Mouse (Mus musculus) CH12F3 (cell line): ENCODE measurements around the gene Cpne7.

Experiments used
- in situ Hi-C: fragments of 300-500 bp; cut with MboI; formaldehyde crosslinking; loops from 2 replicates; pipeline ENCODE4 v1.14.3; 2020; ENCODE audit warnings: low sequenced_read_pairs

The Cpne7 gene

DNA sequence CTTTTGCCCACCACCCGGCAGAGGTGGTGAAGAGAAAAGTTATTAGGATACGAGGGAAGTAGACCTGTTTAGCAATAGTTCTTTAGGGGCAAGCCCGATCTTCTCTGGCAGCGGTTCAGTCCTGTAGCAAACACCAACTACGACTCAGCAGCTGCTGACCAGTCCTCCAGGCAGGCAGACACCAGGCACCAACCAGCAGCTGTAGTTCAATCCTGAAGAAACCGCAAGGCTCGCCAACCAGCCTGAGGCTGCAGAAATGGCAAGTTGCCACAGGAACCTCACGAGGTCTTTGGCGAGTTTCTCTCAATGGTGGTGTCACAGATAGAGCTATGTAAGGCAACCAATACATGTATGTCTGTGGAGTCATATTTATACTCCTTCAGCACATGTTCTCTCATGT is 4.3 kb upstream of the Cpne7 start:
- in situ Hi-C loops = no loop called here

DNA sequence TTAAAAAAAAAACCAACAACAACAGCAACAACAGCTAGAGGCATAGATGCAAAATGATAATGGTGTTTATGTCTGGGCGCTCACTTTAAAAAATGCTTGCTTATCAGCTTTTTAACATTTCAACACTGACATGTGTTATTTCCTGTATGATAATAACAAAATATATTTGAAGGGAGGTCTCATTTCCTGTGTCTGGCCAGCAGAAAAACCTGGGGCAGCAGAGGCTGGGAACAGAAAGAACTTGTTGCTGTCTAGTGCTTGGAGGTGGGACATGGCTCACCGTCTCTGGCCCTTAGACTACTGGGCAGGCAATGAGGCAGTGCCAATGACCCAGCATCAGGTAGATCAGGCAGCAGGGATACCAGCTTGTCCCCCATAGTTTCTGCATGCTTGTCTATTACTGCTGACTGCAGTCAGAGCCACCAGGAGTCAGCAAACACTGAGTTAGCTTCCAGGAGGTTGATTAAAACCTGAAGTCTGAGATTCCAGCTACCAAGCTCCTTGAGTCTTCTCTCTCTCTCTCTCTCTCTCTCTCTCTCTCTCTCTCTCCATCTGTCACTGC is 3.2 kb upstream of the Cpne7 start:
- in situ Hi-C loops = no loop called here

DNA sequence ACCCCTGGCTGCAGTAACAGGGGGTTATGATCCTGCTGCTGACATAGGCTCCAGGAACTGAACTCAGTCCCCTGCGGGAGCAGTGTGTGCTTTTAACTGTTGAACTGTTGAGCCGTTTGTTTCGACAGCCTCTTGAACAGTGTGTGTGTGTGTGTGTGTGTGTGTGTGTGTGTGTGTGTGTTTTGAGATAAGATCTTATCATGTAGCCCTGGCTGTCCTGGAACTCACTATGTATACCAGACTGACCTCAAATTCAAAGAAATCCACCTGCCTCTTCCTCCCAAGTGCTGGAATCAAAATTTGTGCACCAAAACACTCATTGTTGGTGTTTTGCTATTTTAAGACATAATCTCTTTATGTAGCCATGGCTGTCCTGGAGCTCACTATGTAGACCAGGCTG is 2.5 kb upstream of the Cpne7 start:
- in situ Hi-C loops = no loop called here

DNA sequence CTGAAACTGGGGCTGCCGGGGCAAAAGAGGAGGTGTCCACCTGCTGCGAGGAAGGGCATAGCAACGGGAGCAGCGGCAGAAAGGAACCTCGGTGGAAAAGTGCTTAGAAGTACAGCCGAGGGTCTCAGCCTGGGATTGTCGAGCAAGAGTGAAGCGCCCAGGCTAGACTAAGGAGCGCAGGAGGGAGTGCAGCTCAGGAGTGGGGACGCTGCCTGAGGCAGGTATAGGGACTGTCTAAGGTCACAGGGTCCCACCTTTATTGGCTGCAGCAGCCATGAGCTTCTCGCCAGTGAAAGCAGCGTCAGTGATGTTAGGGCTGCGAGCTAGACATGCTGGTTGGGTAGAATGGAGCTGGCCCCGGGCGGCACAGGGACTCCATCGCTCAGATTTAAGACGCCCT is 570 bp downstream of the Cpne7 start:
- in situ Hi-C loops = no loop called here

DNA sequence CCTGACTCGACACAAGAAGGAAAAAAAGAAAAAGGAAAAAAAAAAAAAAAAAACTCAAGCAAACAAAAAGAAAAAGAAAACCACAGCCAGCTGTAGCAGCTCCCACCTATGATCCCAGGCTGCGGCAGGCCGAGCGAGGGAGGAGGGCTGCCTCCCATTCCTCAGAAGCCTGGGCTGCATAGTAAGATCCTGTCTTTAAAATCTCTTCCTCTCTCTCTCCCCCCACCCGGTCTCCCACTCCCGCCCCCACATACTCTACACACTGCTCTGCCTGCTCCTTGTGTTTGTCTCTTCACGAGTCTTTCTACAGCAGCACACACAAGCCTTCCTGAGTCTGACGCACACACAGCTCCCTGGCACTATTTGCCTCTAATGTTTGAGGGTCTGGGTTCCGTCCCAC is 4.9 kb downstream of the Cpne7 start:
- in situ Hi-C loops = no loop called here

DNA sequence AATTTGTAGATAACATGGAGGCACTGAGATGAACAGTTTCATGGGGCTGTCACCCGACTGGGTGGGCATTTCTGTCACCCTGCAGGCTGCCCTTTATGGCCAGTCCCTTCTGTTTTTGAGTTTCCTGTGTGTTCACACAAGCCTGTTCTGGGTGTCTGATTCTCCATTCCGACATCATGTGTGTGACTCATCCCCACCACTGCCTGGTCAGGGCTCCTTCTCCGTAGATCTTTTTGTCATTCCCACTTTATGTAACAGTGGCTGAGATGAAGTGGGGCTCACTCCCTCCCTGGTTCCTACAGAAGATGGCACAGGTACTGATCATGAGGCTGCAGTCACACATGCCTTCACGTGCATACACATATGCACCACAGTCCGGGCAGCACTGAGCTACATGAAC is 5.5 kb downstream of the Cpne7 start:
- in situ Hi-C loops = no loop called here

DNA sequence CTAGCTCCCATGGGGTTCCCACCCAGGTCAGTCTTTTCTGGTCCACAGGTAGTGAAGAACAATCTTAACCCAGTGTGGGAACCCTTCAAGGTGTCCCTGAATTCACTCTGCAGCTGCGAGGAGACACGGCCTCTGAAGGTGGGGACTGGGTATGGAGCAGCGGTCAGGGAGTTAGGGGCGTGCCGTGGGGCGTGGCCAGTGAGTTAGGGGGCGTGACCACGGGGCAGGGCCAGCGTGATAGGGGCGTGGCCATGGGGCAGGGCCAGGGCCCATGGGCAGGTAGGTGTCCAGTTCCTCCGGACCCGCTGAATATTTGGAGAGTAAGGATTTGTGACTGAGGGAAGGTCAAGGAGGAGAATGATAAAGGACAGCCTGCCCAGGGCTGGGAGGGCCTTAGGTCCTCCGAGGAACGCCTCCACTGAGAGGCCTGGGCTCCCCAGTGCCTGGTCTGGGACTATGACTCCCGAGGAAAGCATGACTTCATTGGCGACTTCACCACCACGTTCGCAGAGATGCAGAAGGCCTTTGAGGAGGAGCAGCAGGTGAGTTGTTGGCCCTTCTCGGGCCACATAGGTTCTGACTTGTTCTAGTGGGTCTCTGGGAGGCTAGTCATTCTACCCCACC is 9.1 kb downstream of the Cpne7 start:
- in situ Hi-C loops = no loop called here

DNA sequence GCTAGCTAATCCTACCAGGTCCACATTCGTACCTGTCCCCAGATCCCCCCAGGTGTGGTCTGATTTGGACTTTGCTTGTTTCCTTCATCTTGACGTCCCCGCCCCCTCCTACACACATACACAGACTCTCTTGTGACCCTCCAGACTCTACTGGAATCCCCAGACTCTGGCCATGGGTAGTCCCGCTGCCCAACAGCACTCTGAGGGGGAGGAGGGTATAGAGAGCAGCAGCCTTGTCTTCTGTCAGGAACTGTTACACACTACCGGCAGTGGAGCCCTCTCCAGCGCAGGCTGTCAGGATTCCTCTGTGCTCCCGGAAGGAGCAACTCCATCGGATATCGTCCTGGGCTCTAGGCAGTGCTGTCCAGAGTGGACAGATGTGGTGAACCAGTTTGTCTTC is 13.9 kb downstream of the Cpne7 start:
- in situ Hi-C loops = loop anchor here (10.0 kb wide), 1 partner anchor 64 kb away; no protein-coding TSS in a partner anchor

DNA sequence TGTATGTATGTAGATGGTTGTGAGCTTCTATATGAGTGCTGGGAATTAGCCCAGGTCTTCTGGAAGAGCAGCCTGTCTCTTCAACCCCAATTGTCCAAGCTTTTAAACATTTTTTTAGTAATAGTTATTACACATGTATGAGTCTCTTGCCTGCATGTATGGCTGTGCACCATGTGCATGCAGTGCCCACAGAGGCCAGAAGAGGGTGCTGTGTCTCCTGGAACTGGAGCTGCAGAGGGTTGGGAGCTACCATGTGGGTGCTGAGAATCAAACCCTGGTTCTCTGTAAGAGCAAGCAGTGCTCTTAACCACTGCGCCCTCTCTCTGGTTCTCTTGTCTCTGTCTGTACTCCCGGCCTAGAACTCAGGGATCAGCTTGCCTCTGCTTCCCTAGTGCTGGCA is 15.8 kb downstream of the Cpne7 start:
- in situ Hi-C loops = loop anchor here (10.0 kb wide), 1 partner anchor 62 kb away; no protein-coding TSS in a partner anchor

DNA sequence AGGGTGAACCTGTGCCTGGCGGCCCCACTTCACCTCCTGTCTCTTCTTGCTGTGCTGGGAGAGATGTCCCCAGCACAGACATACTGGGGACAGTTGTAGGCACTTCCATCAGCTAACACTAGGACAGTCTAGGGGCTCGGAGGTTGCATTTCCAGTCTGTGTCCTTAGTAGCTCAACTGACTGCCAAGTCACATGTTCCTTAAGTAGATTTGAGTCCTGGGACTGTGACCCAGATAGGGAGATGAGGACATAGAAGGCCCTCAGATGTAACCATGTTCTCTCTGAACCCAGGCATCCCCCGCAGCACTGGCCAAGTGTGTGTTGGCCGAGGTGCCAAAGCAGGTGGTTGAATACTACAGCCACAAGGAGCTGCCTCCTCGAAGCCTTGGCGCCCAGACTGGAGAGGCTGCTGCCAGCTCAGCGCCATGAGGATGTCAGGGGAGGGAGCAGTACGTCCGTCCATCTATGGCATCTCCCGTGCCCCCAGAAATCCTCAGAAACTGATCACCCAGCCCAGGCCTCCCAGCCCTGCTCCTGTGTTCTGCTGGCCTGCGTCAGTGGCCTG is 17.1 kb downstream of the Cpne7 start:
- in situ Hi-C loops = loop anchor here (10.0 kb wide), 1 partner anchor 61 kb away; no protein-coding TSS in a partner anchor

DNA sequence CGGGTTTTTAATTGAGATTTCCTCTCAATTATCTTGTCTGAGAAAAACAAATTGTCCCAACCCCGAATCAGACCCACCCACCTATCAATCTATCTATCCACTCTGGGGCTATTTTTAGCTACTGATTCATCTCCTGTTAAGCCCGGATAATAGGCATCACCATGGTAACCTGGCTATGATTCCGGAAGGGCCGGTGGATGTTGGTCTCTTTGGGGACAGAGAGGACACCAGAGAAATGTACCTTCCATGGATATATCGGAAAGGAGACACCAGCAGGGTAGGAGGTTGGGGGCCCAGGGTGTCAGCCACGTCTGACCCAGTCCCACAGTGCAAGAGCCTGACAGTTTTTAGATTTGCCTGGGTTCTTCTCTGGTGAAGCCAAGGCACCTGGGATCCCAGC is 18.2 kb downstream of the Cpne7 start:
- in situ Hi-C loops = loop anchor here (10.0 kb wide), 1 partner anchor 59 kb away; no protein-coding TSS in a partner anchor

DNA sequence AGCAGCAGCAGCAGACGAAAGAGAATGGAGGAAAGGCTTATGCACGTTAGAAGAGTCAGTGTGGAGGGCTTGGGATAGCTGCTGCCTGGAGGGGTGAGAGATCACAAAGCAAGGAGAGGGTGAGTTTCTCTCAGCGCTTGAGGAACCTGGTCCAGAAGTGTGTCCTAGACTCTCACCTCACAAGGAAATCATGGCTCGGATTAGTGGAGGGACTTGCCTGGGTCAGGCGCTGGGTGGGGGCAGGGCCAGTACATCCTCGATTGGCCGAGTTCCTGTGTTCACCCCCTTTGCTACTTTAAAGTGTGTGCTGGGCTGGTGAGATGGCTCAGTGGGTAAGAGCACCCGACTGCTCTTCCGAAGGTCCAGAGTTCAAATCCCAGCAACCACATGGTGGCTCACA is 18.6 kb downstream of the Cpne7 start:
- in situ Hi-C loops = loop anchor here (10.0 kb wide), 1 partner anchor 59 kb away; no protein-coding TSS in a partner anchor

DNA sequence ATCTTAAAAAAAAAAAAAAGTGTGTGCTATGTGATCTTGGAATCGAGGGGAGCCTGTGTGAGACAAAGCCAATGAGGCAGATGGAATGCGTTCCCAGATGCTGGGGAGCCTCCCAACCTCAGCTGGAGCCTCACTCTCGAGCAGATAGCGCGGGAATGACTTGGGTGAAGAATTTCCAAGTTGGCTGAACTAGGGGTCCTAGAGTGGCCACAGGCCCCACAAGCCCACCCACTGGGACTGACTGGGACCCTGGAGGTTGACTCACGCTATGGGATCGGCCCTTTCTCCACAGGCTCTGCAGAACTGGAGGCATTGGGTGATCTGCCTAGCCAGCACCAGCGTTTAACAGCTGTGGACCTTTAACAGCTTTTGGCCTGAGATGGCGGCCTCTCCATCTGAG is 19.1 kb downstream of the Cpne7 start:
- in situ Hi-C loops = loop anchor here (10.0 kb wide), 1 partner anchor 59 kb away; no protein-coding TSS in a partner anchor

DNA sequence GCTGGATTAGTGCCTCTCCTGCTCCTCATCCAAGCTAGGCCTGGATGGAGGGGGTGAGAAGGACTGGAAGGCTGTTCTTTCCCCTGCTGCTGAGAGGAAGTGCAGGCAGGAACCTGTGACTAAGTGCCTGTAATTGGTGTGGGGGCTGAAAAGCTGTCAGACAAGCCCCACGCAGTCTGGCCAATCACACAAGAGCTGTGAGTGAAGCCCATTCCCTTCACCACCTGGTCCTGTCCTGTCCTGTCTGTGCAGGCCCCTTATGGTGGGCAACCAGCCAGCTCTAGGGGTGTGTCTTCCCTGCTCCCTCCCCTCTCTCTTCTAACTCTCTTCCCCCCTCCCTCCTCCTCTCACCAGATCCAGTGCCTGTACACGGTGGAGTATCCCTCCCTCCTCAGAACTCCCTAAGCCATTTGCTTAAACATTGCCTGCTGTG is 20.5 kb downstream of the Cpne7 start:
- in situ Hi-C loops = loop anchor here (10.0 kb wide), 1 partner anchor 57 kb away; no protein-coding TSS in a partner anchor

DNA sequence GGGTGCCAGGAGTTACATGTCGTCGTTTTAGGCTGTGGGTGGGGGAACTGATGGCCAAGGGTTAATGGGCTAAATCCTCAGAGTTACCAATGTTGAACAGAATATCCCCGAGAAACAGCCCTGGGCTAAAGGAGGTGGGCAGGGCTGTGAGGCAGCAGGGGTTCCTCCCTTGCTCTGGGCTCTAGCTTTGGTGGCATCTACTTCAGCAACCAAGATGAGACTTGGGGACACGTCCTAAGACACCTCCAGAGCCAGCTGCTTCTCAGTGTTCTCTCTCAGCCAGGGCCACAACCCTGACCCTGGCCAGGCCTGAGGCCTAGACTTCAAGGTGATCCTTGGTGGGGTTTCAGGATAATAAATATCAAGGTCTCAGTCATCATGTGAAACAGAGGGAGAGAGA is 21.6 kb downstream of the Cpne7 start:
- in situ Hi-C loops = loop anchor here (10.0 kb wide), 1 partner anchor 56 kb away; no protein-coding TSS in a partner anchor

DNA sequence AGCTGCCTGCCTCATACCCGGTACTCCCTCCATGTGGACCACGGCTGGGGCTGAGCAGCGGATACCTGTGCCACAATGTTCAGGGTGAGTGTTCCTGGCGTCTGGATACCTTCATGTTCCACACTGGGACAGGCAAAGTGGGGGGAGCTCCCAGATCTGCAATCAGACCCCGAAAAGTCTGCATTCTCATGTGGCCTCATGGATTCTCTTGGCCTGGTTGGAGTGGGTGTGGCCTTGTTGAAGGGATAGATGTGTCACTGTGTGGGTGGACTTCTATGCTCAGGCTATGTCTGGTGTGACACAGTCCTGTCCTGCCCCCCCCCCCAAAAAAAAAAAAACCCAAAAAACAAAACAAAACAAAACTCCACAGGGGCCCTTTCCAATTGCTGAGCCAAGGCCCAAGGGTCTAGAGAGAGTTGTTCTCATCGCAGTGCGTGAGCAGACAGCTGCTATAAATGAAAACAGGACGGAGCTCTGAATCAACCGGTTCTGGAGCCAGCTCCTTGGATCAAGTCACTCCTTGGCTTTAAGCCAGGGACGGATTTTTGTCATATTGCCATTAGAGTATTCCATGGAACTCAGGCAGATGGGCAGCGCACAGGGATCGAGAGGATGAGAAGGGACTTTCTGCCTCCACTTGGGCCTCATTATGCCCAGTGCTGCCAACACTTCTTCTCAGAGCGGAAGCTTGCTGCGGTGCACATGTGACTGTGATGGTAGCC is 24.7 kb downstream of the Cpne7 start:
- in situ Hi-C loops = no loop called here

DNA sequence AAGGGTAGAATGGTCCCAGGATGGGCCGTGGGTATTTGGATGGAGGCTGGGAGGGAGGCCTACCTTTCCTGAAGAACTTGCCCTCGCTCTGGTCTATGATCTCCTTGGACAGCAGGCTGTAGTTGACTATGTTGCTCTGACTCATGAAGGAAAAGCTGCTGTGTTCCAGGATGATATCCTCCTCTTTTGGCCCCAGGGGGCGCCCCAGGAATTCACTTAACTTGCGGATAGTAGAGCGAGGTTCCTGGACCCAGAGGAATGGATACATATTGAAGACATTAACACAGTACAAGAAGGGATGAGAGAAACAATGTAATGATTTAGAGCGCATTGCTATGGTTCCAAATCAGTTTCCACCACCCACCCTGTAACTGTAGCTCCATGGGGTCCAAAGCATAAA is 28.1 kb downstream of the Cpne7 start:
- in situ Hi-C loops = no loop called here

DNA sequence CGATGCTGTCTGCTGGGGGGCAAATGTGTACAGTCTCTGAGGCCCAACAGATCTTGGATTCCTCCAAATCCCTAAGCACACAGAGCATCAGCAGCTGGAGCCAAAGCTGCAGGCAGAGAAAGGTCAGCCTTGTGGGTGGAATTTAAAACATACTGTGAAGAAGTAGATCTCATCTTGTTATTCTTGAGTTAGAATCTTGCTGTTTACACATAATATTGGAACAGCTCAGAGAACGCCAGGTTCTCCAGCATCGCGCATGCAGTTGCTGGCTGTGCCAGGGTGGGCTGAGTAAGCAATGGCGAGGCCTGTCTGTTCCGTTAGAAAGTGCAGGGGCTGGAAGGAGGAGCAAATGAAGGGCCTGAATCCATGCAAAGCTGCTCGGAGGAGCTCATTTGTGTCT is 29.2 kb downstream of the Cpne7 start:
- in situ Hi-C loops = no loop called here

DNA sequence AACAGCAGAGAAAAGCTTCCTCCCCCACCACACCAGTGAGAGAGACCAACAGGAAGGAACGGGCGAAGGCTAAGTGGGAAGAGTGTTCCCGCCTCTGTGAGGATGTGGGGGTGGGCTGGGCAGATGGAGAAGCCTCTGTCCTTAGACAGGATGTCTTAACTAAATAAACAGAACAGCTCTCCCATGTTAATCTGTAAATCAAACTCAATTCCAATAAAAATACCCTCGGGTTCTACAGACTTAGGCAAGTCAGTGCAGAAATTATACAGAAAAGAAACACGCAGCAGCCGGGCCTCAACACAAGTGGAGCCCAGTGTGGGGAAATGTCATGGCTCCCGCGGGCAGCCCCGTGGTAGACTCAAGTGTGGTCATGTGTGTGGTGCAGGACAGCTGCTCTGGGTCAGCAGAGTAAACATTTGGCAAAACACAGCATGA is 33.6 kb downstream of the Cpne7 start:
- in situ Hi-C loops = no loop called here

DNA sequence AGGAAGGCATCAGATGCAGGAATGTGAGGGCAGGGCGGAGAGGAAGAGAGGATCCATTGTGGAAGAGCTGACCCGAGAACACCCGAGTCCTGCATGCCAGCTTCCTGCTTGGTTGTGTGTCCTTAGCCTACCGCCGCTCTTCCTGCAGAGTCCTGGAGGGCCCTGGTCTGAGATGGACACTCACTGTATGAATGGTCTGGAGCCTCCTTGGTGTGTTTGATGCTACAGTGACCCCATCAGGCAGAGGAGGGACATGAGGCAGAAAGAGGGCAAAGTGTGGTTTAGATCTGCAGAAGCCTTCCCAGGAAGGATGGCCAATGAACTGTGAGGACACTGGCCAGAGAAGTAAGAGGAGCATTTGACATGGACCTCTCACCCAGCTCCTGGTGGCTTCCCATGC is 38.0 kb downstream of the Cpne7 start:
- in situ Hi-C loops = no loop called here

DNA sequence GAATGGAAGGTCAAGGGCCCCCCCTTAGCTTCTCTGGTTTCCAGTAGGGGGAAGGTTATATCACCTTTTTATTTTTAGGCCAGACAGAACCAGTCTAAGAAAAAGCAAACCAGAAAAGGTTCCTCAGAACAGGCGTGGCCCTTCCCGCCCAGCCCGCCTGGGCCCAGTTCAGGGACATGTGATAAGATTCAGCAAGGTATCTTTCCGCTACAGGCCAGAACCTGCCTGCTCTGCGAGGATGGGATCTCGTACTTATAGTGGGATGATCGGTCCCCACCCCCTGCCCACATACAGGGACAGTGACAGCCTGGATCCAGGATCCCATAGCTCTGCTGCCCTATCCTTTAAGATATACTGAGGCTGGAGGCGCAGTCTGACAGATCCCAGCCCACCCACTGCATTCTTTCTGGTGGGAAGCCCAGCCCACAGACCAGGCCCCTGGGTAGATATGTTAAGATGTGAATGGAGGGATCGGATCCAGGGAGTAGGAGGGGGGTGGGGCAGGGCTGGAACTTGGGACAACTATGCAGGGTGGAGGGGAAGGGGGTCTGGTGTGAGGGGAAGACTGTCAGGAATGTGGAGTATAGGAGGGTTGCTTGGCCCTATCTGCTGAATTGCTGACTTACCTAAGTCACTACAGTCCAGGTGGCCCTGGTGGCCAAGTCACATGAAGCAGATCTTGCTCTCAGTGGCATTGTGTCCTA is 39.0 kb downstream of the Cpne7 start:
- in situ Hi-C loops = no loop called here
